Mouse (Mus musculus) cerebellum, adult 11 months (tissue): Measurements from ENCODE around the gene Tmem143.
"Not testable (repeated sequence)": the region's sequence is repeated elsewhere in the genome, so short reads cannot be mapped to it uniquely, and the experiment has no call there.

Experiments
- DNase-seq: peaks from one replicate; pipeline ENCODE4 v3.0.0; 2022

Tmem143 gene

DNA sequence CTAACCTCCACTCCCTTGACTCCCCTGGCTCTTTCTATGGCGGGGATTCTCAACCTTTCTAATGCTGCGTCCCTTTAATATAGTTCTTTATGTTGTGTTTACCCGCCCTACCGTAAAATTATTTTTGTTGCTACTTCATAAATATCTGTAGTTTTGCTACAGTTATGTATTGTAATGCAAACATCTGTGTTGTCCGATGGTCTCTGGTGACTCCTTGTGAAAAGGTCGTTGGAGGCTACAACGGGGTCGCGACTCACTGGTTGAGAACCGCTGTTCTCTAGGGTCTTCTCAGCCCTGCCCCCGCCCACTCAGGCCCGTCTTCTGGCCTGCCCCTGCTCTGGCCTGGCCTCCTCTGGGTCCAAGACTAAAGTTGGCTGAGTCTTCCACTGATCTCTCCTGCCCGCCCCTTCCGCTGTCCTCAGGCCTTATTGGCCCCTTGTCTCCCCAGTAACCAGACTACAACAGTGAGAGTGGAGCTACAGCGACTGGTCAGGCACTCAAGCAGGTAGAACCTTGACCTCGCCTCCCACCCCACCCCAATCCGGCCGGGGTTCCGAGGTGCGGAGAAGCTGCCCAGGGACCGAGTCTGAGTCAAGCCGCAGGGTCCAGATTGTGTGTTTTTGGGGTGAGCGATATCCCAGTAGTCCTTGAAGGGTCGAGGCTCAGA lies 27.2 kb downstream of the Tmem143 start, which contains the start of gene Ccdc114:
Gene Ccdc114, plus strand, starts transcription at position 311 of the 667 bp plus-strand sequence.
- no peak for DNase-seq

DNA sequence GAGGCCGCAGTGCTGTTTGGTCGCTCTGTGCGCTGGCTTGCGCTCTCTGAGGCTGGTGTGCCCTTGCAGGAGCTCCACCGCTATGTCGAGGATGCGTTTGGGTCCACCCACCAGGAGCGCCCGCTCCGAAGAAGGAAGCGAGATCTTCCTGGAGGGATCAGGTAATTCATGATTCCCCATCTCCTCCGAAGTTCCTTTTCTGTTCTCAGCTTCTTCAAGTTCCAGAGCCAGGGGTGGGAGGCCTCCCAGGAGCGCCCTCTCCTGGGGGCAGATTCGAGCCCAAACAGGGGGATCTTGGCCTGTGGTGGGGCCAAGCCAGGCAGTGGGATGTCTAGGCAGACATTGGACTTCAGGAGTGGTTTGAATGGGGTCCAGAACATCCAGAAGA lies 27.7 kb downstream of the Tmem143 start:
- no peak for DNase-seq

DNA sequence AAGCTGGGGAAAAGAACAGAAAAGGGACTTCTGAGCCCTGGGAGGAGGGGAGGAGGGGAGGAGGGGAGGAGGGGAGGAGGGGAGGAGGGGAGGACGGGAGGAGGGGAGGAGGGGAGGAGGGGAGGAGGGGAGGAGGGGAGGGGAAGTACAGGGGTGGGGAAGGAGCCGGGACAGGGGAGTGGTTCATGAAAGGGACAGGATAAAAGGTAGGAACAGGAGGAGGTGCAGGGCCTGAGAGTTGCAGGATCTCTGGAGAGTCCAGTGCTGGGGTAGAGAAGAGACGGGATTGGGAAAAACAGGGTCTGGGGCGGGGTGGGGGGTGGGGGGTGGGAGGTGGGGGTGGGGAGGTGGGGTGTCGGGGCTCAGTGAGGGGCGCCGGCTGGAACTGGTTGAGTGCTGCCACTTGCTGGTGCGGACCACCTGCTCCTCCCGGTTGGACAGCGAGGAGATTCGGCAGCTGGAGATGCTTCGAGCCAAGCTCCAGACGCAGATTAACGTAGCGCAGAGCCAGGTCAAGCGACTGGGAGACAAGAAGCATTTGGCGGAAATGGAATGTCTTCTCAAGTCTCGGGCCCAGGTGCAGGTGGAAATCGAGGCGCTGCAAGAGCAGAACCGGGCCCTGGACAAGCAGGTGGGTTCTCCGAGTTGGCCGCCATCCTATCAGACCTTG lies 32.0 kb downstream of the Tmem143 start:
- DNase-seq = no peak

DNA sequence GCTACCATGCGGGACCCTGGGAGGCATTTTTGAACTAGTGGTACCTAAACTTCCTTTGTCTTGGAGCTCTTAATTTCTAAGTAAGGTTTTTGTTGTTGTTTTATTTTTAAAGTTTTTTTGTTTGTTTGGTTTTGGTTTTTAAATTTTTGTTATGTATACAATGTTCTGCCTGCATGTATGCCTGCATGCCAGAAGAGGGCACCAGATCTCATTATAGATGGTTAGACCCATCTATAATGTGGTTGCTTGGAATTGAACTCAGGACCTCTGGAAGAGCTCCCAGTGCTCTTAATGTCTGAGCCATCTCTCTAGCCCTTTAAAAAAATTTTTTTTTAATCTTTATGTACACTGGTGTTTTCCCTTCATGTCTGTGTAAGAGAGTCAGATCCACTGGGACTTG lies 32.9 kb downstream of the Tmem143 start:
- no peak for DNase-seq

DNA sequence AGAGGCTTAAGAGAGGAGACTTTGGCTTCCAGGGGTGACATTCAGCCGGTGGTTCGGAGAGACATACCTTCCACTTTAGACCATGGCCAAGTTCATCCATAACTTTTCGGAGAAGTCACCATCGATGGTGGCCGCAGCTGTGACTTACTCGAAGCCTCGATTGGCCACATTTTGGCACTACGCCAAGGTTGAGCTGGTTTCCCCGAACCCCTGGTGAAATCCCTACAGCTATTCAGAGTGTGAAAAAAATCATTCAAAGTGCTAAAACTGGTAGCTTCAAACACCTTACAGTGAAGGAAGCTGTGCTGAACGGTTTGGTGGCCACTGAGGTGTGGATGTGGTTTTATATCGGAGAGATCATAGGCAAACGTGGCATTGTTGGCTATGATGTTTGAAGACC lies 37.0 kb downstream of the Tmem143 start:
- DNase-seq = not testable (repeated sequence)

DNA sequence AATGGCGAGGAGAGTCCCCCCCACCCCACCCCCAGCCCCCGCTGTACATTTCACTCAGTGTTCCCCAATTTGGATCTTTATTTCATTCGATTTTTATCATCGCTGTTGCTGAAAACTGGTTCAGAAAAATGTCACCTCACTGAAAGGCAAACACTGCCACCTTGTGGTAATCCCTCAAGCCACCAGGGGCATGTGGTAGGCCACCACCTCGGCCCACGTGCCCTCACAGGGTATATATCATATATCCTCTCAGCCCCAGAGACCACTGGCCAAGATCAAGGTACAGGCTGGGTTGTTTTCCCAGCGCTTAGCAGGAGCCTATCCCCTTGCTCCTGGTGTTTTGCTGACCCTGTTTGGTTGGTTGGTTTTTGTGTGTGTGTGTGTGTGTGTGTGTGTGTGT lies 38.4 kb downstream of the Tmem143 start:
- peak; percentile 38 for DNase-seq

DNA sequence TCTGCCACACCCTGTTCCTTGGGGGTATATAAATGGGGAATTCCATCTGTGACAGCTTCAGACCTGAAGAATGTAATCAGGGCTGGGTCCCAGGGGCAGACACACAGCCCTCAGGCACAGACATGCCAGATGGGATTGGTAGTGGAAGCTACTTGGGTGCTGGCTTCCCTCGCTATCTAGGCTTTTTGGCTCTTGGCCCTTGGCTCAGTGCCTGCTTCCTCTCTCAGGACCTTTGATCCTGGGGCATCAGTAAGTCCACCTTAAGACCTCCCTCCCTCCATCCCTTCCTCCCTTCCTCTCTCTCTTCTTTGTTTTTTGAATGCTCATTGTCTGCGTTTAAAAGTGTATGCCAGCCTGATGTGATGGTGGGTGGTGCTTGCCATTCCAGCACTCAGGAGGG lies 43.1 kb downstream of the Tmem143 start:
- no peak for DNase-seq

- no peak for DNase-seq
Measured at GRCm38 (mm10) chr7:45941986-45942385, 45.2 kb downstream of the Tmem143 start.

GRCm38 (mm10) chr7:45943280-45943679 lies 46.5 kb downstream of the Tmem143 start:
- DNase-seq = not testable (repeated sequence)

GRCm38 (mm10) chr7:45949061-45949460 lies 52.3 kb downstream of the Tmem143 start:
- DNase-seq = no peak

DNA sequence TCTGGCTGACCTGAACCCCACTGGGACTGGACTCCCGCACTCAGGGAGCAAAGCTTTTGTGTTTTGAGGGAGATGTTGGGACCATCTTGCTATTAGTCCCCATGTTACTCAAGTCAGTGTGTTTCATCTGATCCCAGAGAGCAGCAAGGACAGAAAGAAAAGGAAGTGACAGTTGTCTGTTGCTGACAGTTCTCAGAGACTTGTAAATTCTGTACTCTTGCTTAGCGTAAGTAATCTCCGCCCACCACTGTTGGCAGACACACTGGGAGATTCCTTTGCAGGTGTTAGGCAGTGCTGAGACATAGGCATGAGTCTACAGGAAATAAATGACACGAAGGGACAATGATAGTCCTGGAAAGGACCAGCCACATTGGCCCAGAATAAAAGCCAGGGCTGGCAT lies 59.9 kb downstream of the Tmem143 start:
- no peak for DNase-seq
